Mouse (Mus musculus) lung, postnatal 10 days (tissue): ENCODE data around the gene Tmed8.
A peak's percentile ranks its signal among the peaks of the same experiment; 100 is the strongest.

Experiments used
- DNase-seq: peaks from one replicate; pipeline ENCODE4 v3.0.0; 2021

The Tmed8 gene

GRCm38 (mm10) chr12:87157361-87157760 lies 42.9 kb downstream of the Tmed8 start:
- DNase-seq, result peak; percentile 38

GRCm38 (mm10) chr12:87154448-87154847 lies 45.8 kb downstream of the Tmed8 start:
- DNase-seq, result peak; percentile 39

- no peak for DNase-seq
These were observed 50.8 kb downstream of the Tmed8 start for GRCm38 (mm10) chr12:87149471-87149870.

GRCm38 (mm10) chr12:87148136-87148535 lies 52.1 kb downstream of the Tmed8 start:
- no peak for DNase-seq

- DNase-seq, result peak; percentile 97
These were observed 52.7 kb downstream of the Tmed8 start, which contains the start of gene Pomt2 for GRCm38 (mm10) chr12:87147395-87148089. TSS of gene Pomt2 (minus strand) at chr12:87147968.

- DNase-seq, result peak; percentile 95
These were observed 53.3 kb downstream of the Tmed8 start, which contains the start of gene Gstz1 for GRCm38 (mm10) chr12:87146966-87147365. TSS of gene Gstz1 (plus strand) at chr12:87147165.

GRCm38 (mm10) chr12:87142156-87142555 lies 58.1 kb downstream of the Tmed8 start:
- DNase-seq, result no peak

GRCm38 (mm10) chr12:87138768-87139167 lies 61.5 kb downstream of the Tmed8 start:
- no peak for DNase-seq

- no peak for DNase-seq
These were observed 61.9 kb downstream of the Tmed8 start for GRCm38 (mm10) chr12:87138342-87138701.

GRCm38 (mm10) chr12:87137439-87138341 lies 62.6 kb downstream of the Tmed8 start:
- DNase-seq, result no peak

GRCm38 (mm10) chr12:87132784-87133183 lies 67.5 kb downstream of the Tmed8 start:
- no peak for DNase-seq

- peak; percentile 27 for DNase-seq
These were observed 68.0 kb downstream of the Tmed8 start for GRCm38 (mm10) chr12:87132210-87132609.

GRCm38 (mm10) chr12:87131619-87132018 lies 68.6 kb downstream of the Tmed8 start:
- peak; percentile 66 for DNase-seq

- DNase-seq, result peak; percentile 20
These were observed 69.1 kb downstream of the Tmed8 start for GRCm38 (mm10) chr12:87131181-87131580.

- no peak for DNase-seq
These were observed 70.0 kb downstream of the Tmed8 start for GRCm38 (mm10) chr12:87130224-87130623.

GRCm38 (mm10) chr12:87127256-87127655 lies 73.0 kb downstream of the Tmed8 start:
- no peak for DNase-seq

GRCm38 (mm10) chr12:87121918-87122589 lies 78.2 kb downstream of the Tmed8 start:
- no peak for DNase-seq
